Mouse (Mus musculus): ENCODE results near the gene Wfdc3. TPM values are rescaled to one million over a fixed set of nuclear protein-coding genes. Genes with fewer than 3 reads are reported as not detected.

The Wfdc3 gene
- polyA plus RNA-seq, 1 experiment from 2014 or later = 1.3 TPM

Other genes starting within 250 kb of the Wfdc3 start
- 97.7 and 101 TPM in 2 replicates for gene Pigt, start 248.4 kb downstream of the Wfdc3 start, polyA plus RNA-seq (2015; fragmentation: Nextera tagmentation; extraction: Ambion mirVana)
- gene Wfdc2, start 183.5 kb downstream of the Wfdc3 start, polyA plus RNA-seq (2015; fragmentation: Nextera tagmentation; extraction: Ambion mirVana) = 2.6 and 3.2 TPM in 2 replicates
- not detected in 2 replicates for gene Spint3, start 172.5 kb downstream of the Wfdc3 start, polyA plus RNA-seq (2015; fragmentation: Nextera tagmentation; extraction: Ambion mirVana)
- not detected in 2 replicates for gene Wfdc6a, start 160.5 kb downstream of the Wfdc3 start, polyA plus RNA-seq (2015; fragmentation: Nextera tagmentation; extraction: Ambion mirVana)
- not detected in 2 replicates for gene Eppin, start 152.3 kb downstream of the Wfdc3 start, polyA plus RNA-seq (2015; fragmentation: Nextera tagmentation; extraction: Ambion mirVana)
- not detected in 2 replicates for gene Wfdc6b, start 132.4 kb downstream of the Wfdc3 start, polyA plus RNA-seq (2015; fragmentation: Nextera tagmentation; extraction: Ambion mirVana)
- gene Wfdc8, start 132.3 kb downstream of the Wfdc3 start, polyA plus RNA-seq (2015; fragmentation: Nextera tagmentation; extraction: Ambion mirVana) = not detected in 2 replicates
- gene Wfdc16, start 107.1 kb downstream of the Wfdc3 start, polyA plus RNA-seq (2015; fragmentation: Nextera tagmentation; extraction: Ambion mirVana) = not detected in 2 replicates
- gene Wfdc10, start 89.9 kb downstream of the Wfdc3 start, polyA plus RNA-seq (2015; fragmentation: Nextera tagmentation; extraction: Ambion mirVana) = not detected in 2 replicates
- gene Wfdc9, start 89.3 kb downstream of the Wfdc3 start, polyA plus RNA-seq (2015; fragmentation: Nextera tagmentation; extraction: Ambion mirVana) = 0.34 TPM in 1 of 2 replicates, not detected in the other
- gene Wfdc11, start 71.8 kb downstream of the Wfdc3 start, polyA plus RNA-seq (2015; fragmentation: Nextera tagmentation; extraction: Ambion mirVana) = not detected in 2 replicates
- not detected in 2 replicates for gene Wfdc13, start 60.8 kb downstream of the Wfdc3 start, polyA plus RNA-seq (2015; fragmentation: Nextera tagmentation; extraction: Ambion mirVana)
- gene Spint4, start 47.4 kb downstream of the Wfdc3 start, polyA plus RNA-seq (2015; fragmentation: Nextera tagmentation; extraction: Ambion mirVana) = not detected in 2 replicates
- gene Spint5, start 30.6 kb downstream of the Wfdc3 start, polyA plus RNA-seq (2015; fragmentation: Nextera tagmentation; extraction: Ambion mirVana) = not detected in 2 replicates
- 52.7 and 55.4 TPM in 2 replicates for gene Dnttip1, start 52 bp upstream of the Wfdc3 start, polyA plus RNA-seq (2015; fragmentation: Nextera tagmentation; extraction: Ambion mirVana)
- gene Ube2c, start 24.0 kb upstream of the Wfdc3 start, polyA plus RNA-seq (2015; fragmentation: Nextera tagmentation; extraction: Ambion mirVana) = 56.6 and 64.4 TPM in 2 replicates
- gene Tnnc2, start 34.0 kb upstream of the Wfdc3 start, polyA plus RNA-seq (2015; fragmentation: Nextera tagmentation; extraction: Ambion mirVana) = not detected in 2 replicates
- 34.8 and 40.6 TPM in 2 replicates for gene Snx21, start 39.9 kb upstream of the Wfdc3 start, polyA plus RNA-seq (2015; fragmentation: Nextera tagmentation; extraction: Ambion mirVana)
- gene Acot8, start 59.0 kb upstream of the Wfdc3 start, polyA plus RNA-seq (2015; fragmentation: Nextera tagmentation; extraction: Ambion mirVana) = 20.0 and 20.2 TPM in 2 replicates
- gene Zswim3, start 59.2 kb upstream of the Wfdc3 start, polyA plus RNA-seq (2015; fragmentation: Nextera tagmentation; extraction: Ambion mirVana) = 17.8 and 18.4 TPM in 2 replicates
- gene Zswim1, start 76.8 kb upstream of the Wfdc3 start, polyA plus RNA-seq (2015; fragmentation: Nextera tagmentation; extraction: Ambion mirVana) = 28.3 and 31.3 TPM in 2 replicates
- gene Spata25, start 82.6 kb upstream of the Wfdc3 start, polyA plus RNA-seq (2015; fragmentation: Nextera tagmentation; extraction: Ambion mirVana) = not detected in 2 replicates
- gene Ctsa, start 86.9 kb upstream of the Wfdc3 start, polyA plus RNA-seq (2015; fragmentation: Nextera tagmentation; extraction: Ambion mirVana) = 101 and 109 TPM in 2 replicates
- 6.4 and 6.6 TPM in 2 replicates for gene Neurl2, start 87.5 kb upstream of the Wfdc3 start, polyA plus RNA-seq (2015; fragmentation: Nextera tagmentation; extraction: Ambion mirVana)
- gene Pltp, start 111.8 kb upstream of the Wfdc3 start, polyA plus RNA-seq (2015; fragmentation: Nextera tagmentation; extraction: Ambion mirVana) = 105 and 121 TPM in 2 replicates
- gene Pcif1, start 133.4 kb upstream of the Wfdc3 start, polyA plus RNA-seq (2015; fragmentation: Nextera tagmentation; extraction: Ambion mirVana) = 85.3 and 93.1 TPM in 2 replicates
- gene Zfp335, start 165.8 kb upstream of the Wfdc3 start, polyA plus RNA-seq (2015; fragmentation: Nextera tagmentation; extraction: Ambion mirVana) = 17.8 and 18.9 TPM in 2 replicates
- 28.9 and 34.3 TPM in 2 replicates for gene Mmp9, start 194.8 kb upstream of the Wfdc3 start, polyA plus RNA-seq (2015; fragmentation: Nextera tagmentation; extraction: Ambion mirVana)
- 63.8 and 64.0 TPM in 2 replicates for gene Slc12a5, start 214.9 kb upstream of the Wfdc3 start, polyA plus RNA-seq (2015; fragmentation: Nextera tagmentation; extraction: Ambion mirVana)

All from midbrain, embryonic 15.5 days (tissue).